Mouse (Mus musculus): ENCODE data around the gene Rab5a.

DNA sequence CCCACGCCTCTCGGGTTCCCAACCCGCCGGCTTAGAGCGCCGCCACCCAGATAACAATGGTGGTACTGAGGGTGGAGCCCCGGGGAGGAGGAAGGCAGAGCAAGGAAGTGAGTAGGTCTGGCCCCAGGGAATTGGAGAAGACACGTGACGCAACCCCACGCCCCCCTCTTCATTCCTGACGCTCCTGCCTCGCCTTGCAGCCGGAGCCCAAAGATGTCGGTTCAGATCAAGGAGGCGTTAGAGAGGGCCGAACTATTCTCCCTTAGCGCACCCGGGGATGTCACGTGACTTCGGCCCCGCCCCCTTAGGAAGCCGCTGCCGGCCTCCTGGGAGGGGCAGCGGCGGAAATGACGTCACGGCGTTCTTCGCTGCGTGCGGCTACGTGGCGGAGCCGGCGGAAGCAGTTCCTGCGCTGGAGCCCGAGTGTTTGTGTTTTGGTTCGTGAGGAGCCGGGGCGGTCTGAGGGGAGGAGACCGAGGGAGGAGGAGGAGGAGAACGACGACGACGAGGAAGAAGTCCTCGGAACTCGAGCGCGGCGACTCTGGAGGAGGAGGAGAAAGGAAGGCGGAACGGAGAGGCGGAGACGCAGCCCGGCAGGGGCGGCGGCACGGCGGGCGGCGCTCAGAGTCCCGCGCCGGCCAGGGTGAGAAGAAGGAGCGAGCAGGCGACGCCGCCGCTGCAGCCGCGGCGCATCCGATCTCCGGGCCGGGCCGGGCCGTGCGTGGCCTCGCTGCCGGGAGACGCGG, at the start of gene Rab5a:
- TF ChIP-seq CTCF (IDR thresholded peaks at IDR 0.05) (peak; percentile 44), POLR2A (IDR thresholded peaks at IDR 0.05; ENCODE audit: insufficient read depth, low read depth, low read length) (peak; percentile 78), EP300 (IDR thresholded peaks at IDR 0.05; ENCODE audit: insufficient read depth, low read depth, low read length) (peak; percentile 51; the same call in 1 of the 2 replicates)

Measured in heart, adult 2 months (tissue).